Mouse (Mus musculus) lung, embryonic 15.5 days (tissue): ENCODE results near the gene Samd13. TPM values are rescaled to one million over a fixed set of nuclear protein-coding genes. Genes with fewer than 3 reads are reported as not detected.

Experiments used
- ATAC-seq: fragments of 200-750 bp; cut with Nextera tagmentation; 2 replicates; pipeline ENCODE4 v1.8.0; 2017; ENCODE audit warnings: moderate number of reproducible peaks, borderline replicate concordance; ENCODE audit not compliant: low FRiP score, low TSS enrichment; ENCODE audit errors: extremely low read depth
- H3K27ac ChIP-seq: fragments of 300-500 bp; sonication (generic); 2 replicates; pipeline ENCODE4 v1.5.1; 2015; ENCODE audit warnings: moderate library complexity, mild to moderate bottlenecking, inconsistent platforms
- H3K27me3 ChIP-seq: fragments of 300-500 bp; sonication (generic); 2 replicates; pipeline ENCODE4 v1.6.1; 2015; ENCODE audit warnings: inconsistent platforms
- H3K36me3 ChIP-seq: fragments of 300-500 bp; sonication (generic); 2 replicates; pipeline ENCODE4 v1.6.1; 2015; ENCODE audit warnings: inconsistent platforms
- H3K4me1 ChIP-seq: fragments of 300-500 bp; sonication (generic); 2 replicates; pipeline ENCODE4 v1.6.1; 2015; ENCODE audit warnings: inconsistent platforms
- H3K4me2 ChIP-seq: fragments of 300-500 bp; sonication (generic); 2 replicates; pipeline ENCODE4 v1.6.1; 2015; ENCODE audit warnings: inconsistent platforms, mild to moderate bottlenecking, moderate library complexity
- H3K4me3 ChIP-seq: fragments of 300-500 bp; sonication (generic); 2 replicates; pipeline ENCODE4 v1.5.1; 2015; ENCODE audit warnings: mild to moderate bottlenecking, inconsistent platforms
- H3K9ac ChIP-seq: fragments of 300-500 bp; sonication (generic); 2 replicates; pipeline ENCODE4 v1.6.1; 2015; ENCODE audit warnings: inconsistent platforms
- H3K9me3 ChIP-seq: fragments of 300-500 bp; sonication (generic); 2 replicates; pipeline ENCODE4 v1.6.1; 2016; ENCODE audit warnings: inconsistent platforms
- WGBS: fragments of 180-500 bp; shearing (Covaris S2); methylation state at CpG from one replicate; pipeline ENCODE4 v1.1.7; 2015; 5-methylcytosine and 5-hydroxymethylcytosine counted together
- polyA plus RNA-seq: library from polyadenylated mRNA; unstranded; fragments of >200 nt; fragmentation: Nextera tagmentation; extraction: Ambion mirVana; gene quantifications from 2 replicates; pipeline ENCODE4 v1.2.1, GENCODE M21; 2015

Gene Samd13
- polyA plus RNA-seq, 1 experiment from 2014 or later = 1.2 TPM

DNA sequence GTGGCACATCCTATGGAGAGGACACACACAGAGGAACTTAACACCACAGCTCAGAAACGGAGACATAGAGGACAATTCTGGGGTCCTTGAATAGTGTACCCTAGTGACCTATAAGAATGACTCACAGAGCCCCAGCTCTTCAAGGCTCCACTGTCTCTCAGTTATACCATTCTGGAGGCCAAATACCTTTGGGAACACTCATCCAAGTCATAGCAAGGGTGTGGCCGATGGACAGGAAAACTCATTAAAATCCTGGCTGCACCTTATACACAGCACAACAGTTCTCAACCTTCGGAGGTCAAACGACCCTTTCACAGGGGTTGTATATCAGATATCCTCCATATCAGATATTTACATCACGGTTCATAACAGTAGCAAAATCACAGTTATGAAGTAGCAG is 52.9 kb downstream of the Samd13 start:
- H3K27ac ChIP-seq = no peak overlapping the region
- no peaks in the 10 kb centered on the region for H3K9me3 ChIP-seq
- no peak for ATAC-seq
- no peak overlapping the region for H3K4me2 ChIP-seq
- no peak overlapping the region for H3K9ac ChIP-seq
- no peaks in the 10 kb centered on the region for H3K36me3 ChIP-seq
- no peaks in the 10 kb centered on the region for H3K27me3 ChIP-seq
- WGBS = 82% methylated on average over 5 of the region's 5 CpGs
- no peaks in the 10 kb centered on the region for H3K4me1 ChIP-seq
- H3K4me3 ChIP-seq = no peak overlapping the region

DNA sequence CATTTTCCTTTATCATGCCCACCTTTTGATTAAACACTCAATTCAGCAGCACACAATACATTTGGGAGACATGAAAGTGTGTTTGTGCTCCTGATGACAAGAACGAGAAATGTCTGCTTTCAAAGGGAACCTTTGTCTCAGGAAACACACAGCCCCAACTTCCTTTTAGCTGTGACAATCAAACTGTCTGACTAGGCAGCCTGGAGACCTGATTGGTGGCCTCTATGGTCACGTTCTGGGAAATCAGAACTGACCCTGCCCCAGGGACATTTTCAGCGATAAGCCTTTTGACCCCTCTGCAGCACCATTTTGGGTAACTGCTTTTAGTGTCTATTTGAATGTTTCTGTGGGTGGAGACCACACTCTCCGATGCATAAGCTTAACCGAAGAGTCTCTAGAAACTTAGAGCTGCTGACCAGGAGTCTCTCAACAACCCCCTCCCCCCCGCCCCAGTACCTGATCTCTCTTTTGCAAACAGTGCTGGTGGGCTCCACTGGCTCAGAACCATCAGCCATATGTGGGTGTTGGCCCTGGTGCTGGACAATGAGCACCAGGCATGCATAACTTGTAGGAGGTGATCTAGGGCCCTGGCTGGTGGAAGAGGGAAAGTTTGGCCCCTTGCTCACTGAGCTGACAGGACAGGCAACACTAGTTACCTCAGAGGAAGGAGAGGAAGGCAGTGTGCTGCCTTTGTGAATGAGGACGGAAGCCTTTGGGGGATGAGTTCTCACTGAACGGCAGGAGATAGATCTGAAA is 57.0 kb downstream of the Samd13 start:
- Histone ChIP-seq H3K27ac (no peak overlapping the region), H3K36me3 (no peaks in the 10 kb centered on the region), H3K4me3 (no peak overlapping the region), H3K4me2 (no peak overlapping the region), H3K4me1 (no peaks in the 10 kb centered on the region), H3K9ac (no peak overlapping the region), H3K9me3 (no peaks in the 10 kb centered on the region), H3K27me3 (no peaks in the 10 kb centered on the region)
- WGBS = 63% methylated on average over 8 of the region's 8 CpGs
- ATAC-seq = no peak

DNA sequence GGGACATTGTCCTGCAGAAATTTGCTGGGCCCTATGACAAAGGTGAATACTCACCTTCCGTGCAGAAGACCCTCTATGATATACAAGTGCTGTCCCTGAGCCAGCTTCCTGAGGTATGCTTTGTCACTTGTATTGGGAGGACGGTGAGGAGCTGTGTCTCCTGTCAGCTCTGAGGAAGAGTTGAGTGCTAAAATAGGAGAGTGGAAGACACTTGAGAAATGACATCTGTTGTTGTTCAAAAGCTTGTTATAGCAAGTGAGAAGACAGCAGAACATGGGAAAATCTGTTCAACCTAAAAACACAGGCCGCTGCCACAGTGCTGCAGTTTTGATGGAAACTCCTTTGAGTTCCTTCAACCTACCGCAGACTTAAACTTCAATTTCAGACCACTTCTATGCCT is 59.6 kb downstream of the Samd13 start:
- H3K9ac ChIP-seq = no peak overlapping the region
- ATAC-seq = no peak
- no peaks in the 10 kb centered on the region for H3K4me1 ChIP-seq
- no peaks in the 10 kb centered on the region for H3K9me3 ChIP-seq
- no peaks in the 10 kb centered on the region for H3K36me3 ChIP-seq
- no peak overlapping the region for H3K4me2 ChIP-seq
- H3K4me3 ChIP-seq = no peak overlapping the region
- WGBS = 82% methylated on average over 4 of the region's 4 CpGs
- H3K27me3 ChIP-seq = no peaks in the 10 kb centered on the region
- no peak overlapping the region for H3K27ac ChIP-seq

DNA sequence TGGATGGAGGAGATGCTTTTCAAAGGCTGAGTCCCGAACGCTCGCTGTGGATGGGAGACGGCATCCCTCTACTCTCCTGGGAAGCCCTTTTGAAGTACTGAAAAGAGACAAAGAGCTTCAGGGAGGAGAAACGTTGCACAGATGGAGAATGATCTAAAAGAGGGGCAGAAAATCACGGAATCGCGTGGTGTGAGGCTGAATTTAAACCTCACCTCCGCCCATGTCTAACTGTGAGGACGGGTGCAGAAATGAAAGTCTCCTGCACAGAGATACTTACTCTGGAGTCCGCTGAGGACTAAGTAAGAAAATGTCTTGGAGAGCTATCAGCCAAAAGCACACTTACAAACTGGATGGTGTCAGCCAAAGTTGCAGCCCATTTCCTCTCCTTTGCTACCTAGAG is 63.4 kb downstream of the Samd13 start:
- no peak for ATAC-seq
- WGBS = 85% methylated on average over 11 of the region's 11 CpGs
- H3K36me3 ChIP-seq = no peaks in the 10 kb centered on the region
- H3K9ac ChIP-seq = no peak overlapping the region
- no peaks in the 10 kb centered on the region for H3K4me1 ChIP-seq
- H3K4me3 ChIP-seq = no peak overlapping the region
- H3K27ac ChIP-seq = no peak overlapping the region
- no peak overlapping the region for H3K4me2 ChIP-seq
- H3K27me3 ChIP-seq = no peaks in the 10 kb centered on the region
- H3K9me3 ChIP-seq = no peaks in the 10 kb centered on the region

DNA sequence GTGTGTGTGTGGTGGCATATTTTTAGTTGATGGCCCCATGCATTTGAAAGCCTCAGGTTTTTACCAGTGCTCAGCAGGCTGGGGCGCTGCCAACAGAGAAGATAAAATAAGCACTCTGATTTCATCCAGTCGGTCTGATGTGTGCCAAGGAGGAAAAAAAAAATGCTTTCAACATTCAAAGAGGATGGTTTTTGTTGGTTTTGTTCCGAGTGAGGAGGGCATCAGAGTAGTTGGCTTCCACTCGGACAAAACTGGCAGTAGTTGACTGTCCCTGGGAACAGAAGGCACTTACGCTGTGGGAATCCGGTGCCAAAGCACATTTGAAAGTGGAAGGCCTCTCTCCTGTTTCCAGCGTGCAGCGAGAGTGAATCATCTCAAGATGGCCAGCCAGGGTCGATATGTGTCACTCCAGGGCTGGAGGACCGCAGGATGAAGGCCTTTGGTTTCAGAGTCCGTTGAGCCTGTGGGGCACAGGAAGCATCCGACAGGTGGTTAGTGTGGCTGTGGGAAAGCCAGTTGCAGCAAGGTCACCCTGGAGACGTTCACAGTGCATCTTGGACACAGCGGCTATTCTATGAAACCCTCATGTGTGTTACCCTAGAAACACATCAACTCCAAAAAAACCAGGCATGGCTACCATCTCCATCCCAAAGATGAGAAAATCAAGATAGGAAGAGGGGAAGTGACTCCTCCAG is 64.7 kb downstream of the Samd13 start:
- H3K4me2 ChIP-seq = no peak overlapping the region
- no peaks in the 10 kb centered on the region for H3K4me1 ChIP-seq
- no peak for ATAC-seq
- H3K27me3 ChIP-seq = no peaks in the 10 kb centered on the region
- H3K9ac ChIP-seq = no peak overlapping the region
- no peak overlapping the region for H3K27ac ChIP-seq
- no peak overlapping the region for H3K4me3 ChIP-seq
- H3K36me3 ChIP-seq = no peaks in the 10 kb centered on the region
- H3K9me3 ChIP-seq = no peaks in the 10 kb centered on the region
- 76% methylated on average over 14 of the region's 14 CpGs for WGBS

DNA sequence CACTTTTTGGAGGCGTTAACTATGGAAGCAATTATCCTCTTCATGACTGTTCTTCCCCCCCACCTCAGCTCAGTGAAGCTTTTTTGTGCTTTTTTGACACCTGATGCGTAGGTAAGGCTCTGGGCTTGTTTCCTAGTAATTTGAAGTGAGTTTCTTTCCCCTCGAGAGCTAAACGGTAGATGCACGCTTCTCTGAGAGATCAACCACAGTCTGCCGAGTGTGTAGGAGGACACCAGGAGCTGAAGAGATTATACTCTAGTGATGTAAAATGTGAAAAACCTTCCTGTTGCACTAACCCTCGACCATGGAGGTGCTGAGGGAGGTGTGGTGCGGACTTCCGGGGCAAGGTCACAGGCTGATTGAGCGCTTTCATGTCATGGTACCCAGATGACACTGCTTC is 65.3 kb downstream of the Samd13 start:
- Histone ChIP-seq H3K4me2 (no peak overlapping the region), H3K4me1 (no peaks in the 10 kb centered on the region), H3K27me3 (no peaks in the 10 kb centered on the region), H3K36me3 (no peaks in the 10 kb centered on the region), H3K9me3 (no peaks in the 10 kb centered on the region), H3K4me3 (no peak overlapping the region), H3K27ac (no peak overlapping the region), H3K9ac (no peak overlapping the region)
- 80% methylated on average over 10 of the region's 10 CpGs for WGBS
- ATAC-seq = no peak

DNA sequence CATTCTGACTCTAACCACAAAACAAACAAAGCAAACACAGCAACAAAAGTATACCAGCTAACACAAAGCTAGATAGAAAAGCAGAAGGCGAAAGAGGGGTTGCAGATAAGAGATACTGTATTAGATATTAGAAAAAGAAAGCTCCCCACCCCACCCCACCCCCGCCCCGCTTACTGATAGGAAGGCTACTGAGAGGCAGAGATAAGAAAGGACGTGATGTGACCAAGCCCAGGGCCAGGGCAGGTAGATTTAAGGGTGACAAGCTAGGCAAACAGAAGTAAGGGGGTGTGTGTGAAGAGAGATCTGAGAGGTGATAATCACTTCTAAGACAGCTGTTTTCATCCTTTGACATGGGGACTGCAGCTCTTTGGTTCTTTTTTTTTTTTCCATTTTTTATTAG is 67.0 kb downstream of the Samd13 start:
- Histone ChIP-seq H3K4me1 (no peaks in the 10 kb centered on the region), H3K36me3 (no peaks in the 10 kb centered on the region), H3K4me2 (no peak overlapping the region), H3K4me3 (no peak overlapping the region), H3K9ac (no peak overlapping the region), H3K27me3 (no peaks in the 10 kb centered on the region), H3K27ac (no peak overlapping the region), H3K9me3 (no peaks in the 10 kb centered on the region)
- 51% methylated on average over 4 of the region's 4 CpGs for WGBS
- no peak for ATAC-seq

DNA sequence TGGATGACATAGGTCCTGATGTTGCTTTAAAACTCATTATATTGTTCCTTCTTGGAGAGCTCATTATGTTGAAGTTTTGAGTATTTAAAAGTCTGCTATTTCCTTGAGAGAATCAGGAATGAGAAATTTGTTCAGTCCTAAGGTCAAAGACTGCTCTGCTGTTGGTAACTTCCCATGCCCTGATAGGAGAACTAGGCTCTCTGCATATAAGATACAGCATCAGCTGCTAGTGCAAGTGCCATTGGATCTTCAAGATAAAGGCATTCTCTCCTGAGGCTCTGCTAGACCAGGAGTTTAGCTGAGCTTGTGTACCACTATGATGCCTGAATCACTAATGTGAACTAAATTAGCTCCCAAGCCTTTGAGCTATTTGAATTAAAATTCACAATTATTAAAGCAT is 67.4 kb downstream of the Samd13 start:
- no peak overlapping the region for H3K27ac ChIP-seq
- H3K36me3 ChIP-seq = no peaks in the 10 kb centered on the region
- H3K9me3 ChIP-seq = no peaks in the 10 kb centered on the region
- no peak for ATAC-seq
- H3K27me3 ChIP-seq = no peaks in the 10 kb centered on the region
- H3K4me1 ChIP-seq = no peaks in the 10 kb centered on the region
- no peak overlapping the region for H3K4me2 ChIP-seq
- no peak overlapping the region for H3K9ac ChIP-seq
- no peak overlapping the region for H3K4me3 ChIP-seq

DNA sequence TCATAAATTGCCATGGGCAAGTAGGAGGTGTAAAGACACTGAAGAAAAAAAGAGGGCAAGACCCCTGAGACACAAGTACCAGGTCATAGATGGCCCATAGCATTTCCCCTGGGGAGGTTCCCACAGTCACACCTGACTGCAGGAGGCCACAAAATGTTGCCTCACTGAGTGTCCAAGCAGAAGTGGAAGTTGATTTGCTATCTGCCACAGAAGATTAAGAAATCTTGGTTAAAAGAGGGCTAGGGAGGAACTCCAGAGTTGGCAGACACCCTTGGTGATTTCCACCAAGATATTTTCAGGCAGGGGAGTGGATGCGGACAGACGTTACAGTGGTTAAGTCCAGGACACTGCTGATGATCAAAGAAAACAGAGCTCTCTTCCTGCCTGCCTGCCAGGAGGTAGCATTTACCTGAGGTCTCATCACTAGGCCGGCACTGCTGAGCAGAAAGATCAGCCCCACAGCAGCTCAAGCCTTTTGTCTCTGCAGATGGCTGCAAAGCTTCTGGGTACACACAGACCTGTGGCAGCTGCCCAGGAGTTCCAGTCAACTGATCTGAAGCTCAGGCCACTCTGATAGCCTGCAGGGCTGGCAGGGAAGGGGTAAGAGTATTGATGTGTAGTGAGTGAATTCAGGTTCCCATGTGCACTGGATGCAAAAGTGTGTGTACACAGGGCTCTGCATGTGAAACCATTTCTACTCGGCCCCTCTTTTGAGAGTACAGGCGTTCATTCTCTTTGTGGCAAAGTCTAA is 68.7 kb downstream of the Samd13 start:
- no peaks in the 10 kb centered on the region for H3K9me3 ChIP-seq
- H3K27me3 ChIP-seq = no peaks in the 10 kb centered on the region
- no peaks in the 10 kb centered on the region for H3K36me3 ChIP-seq
- no peaks in the 10 kb centered on the region for H3K4me1 ChIP-seq
- no peak overlapping the region for H3K4me2 ChIP-seq
- H3K4me3 ChIP-seq = no peak overlapping the region
- H3K9ac ChIP-seq = no peak overlapping the region
- H3K27ac ChIP-seq = no peak overlapping the region
- WGBS = 68% methylated on average over 5 of the region's 5 CpGs
- no peak for ATAC-seq

DNA sequence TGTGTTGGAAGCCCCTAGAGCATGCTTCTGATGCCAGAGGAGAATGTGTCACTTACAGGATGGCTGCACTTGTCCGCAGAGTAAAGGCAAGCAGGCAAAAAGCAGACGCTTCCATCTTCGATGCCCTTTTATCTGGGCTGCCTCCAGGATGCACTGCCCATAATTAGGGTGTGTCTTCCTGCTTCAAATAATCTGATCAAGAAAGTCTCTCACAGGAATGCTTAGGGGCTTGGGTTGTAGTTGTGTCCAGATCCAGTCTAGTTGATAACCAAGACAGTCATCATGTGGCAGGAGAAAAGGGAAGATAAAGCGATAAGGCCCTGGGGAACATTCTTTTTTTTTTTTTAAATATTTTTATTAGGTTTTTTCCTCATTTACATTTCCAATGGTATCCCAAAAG is 69.9 kb downstream of the Samd13 start, which contains the start of gene Dnase2b:
Gene Dnase2b, minus strand, starts transcription at position 101 of the 400 bp plus-strand sequence.
- Histone ChIP-seq H3K4me3 (no peak within 1 kb of the TSS), H3K36me3 (no peaks in the 10 kb centered on the region), H3K4me2 (no peak within 1 kb of the TSS), H3K4me1 (no peaks in the 10 kb centered on the region), H3K27me3 (no peaks in the 10 kb centered on the region), H3K27ac (no peak within 1 kb of the TSS), H3K9me3 (no peaks in the 10 kb centered on the region), H3K9ac (no peak within 1 kb of the TSS)
- no peak for ATAC-seq
- WGBS = 88% methylated on average over 4 of the region's 4 CpGs

DNA sequence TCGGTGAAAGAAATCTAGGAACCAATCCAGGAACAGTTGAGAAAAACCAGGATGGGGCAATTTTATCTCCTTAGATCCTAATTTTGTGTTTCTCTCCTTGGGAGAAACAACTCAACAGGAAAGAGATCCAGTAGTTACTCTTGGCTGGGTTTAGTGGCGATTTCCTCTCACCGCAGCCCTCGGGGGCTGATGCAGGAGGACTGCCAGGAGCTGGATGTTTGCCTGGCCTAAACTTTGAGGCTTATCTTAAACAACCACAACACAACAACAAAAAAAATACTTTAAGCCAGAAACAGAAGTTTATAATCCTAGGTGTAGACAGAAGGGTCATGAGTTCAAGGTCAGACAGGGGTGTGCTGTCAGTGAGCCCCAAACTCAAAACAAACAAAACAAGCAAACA is 73.6 kb downstream of the Samd13 start:
- H3K4me1 ChIP-seq = no peaks in the 10 kb centered on the region
- H3K9me3 ChIP-seq = no peaks in the 10 kb centered on the region
- 43% methylated on average over 4 of the region's 4 CpGs for WGBS
- H3K36me3 ChIP-seq = no peaks in the 10 kb centered on the region
- H3K4me2 ChIP-seq = no peak overlapping the region
- no peaks in the 10 kb centered on the region for H3K27me3 ChIP-seq
- H3K27ac ChIP-seq = no peak overlapping the region
- no peak overlapping the region for H3K4me3 ChIP-seq
- H3K9ac ChIP-seq = no peak overlapping the region
- no peak for ATAC-seq

DNA sequence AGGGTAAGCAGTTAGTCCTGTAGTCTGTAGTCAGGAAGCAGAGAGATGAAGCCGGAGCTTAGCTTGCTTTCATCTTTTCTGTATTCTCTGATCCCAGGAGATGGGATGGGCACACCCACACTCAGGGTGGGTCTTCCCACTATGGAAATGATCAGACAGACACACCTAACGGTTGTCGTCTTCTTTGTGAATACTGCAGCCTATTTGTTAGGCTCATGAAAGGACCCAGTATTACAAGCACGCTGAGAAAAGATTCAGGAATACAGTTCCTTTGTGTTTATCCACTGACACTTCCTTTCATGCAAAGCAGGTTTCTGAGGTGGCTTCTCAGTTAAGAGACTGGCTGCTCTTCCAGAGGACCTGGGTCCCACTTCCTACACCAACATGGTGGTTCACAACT is 74.1 kb downstream of the Samd13 start:
- H3K4me3 ChIP-seq = no peak overlapping the region
- no peak overlapping the region for H3K4me2 ChIP-seq
- H3K27me3 ChIP-seq = no peaks in the 10 kb centered on the region
- H3K4me1 ChIP-seq = no peaks in the 10 kb centered on the region
- no peaks in the 10 kb centered on the region for H3K9me3 ChIP-seq
- no peaks in the 10 kb centered on the region for H3K36me3 ChIP-seq
- ATAC-seq = no peak
- H3K9ac ChIP-seq = no peak overlapping the region
- WGBS = 88% methylated on average over 4 of the region's 4 CpGs
- no peak overlapping the region for H3K27ac ChIP-seq
